Mouse (Mus musculus) midbrain, embryonic 10.5 days (tissue): ENCODE measurements around the gene Arhgap33. TPM values are rescaled to one million over a fixed set of nuclear protein-coding genes. Genes with fewer than 3 reads are reported as not detected.

Source experiments
- DNase-seq: peaks from one replicate; pipeline ENCODE4 v3.0.0-alpha.2; 2017; ENCODE audit warnings: low spot score
- H3K27ac ChIP-seq: fragments of 300-500 bp; sonication (generic); replicated peaks from 2 replicates; pipeline ENCODE4 v1.5.1; 2016; ENCODE audit warnings: mild to moderate bottlenecking
- H3K27me3 ChIP-seq: fragments of 300-500 bp; sonication (generic); 2 replicates; pipeline ENCODE4 v1.6.1; 2016; ENCODE audit warnings: low read depth, mild to moderate bottlenecking; ENCODE audit not compliant: poor library complexity, severe bottlenecking
- H3K36me3 ChIP-seq: fragments of 300-500 bp; sonication (generic); 2 replicates; pipeline ENCODE4 v1.6.1; 2016; ENCODE audit warnings: mild to moderate bottlenecking, moderate library complexity
- H3K4me1 ChIP-seq: fragments of 300-500 bp; sonication (generic); 2 replicates; pipeline ENCODE4 v1.6.1; 2016
- H3K4me3 ChIP-seq: fragments of 300-500 bp; sonication (generic); 2 replicates; pipeline ENCODE4 v1.5.1; 2016; ENCODE audit warnings: mild to moderate bottlenecking, moderate library complexity
- H3K9me3 ChIP-seq: fragments of 300-500 bp; sonication (generic); replicated peaks from 2 replicates; pipeline ENCODE4 v1.6.1; 2016; ENCODE audit warnings: mild to moderate bottlenecking
- whole genome bisulfite sequencing: fragments of 180-500 bp; shearing (Covaris S2); methylation state at CpG from one replicate; pipeline ENCODE4 v1.1.7; 2016; 5-methylcytosine and 5-hydroxymethylcytosine counted together
- polyA plus RNA-seq: library from polyadenylated mRNA; unstranded; fragments of >200 nt; fragmentation: Nextera tagmentation; extraction: Ambion mirVana; gene quantifications from 2 replicates; pipeline ENCODE4 v1.2.1, GENCODE M21; 2016

The Arhgap33 gene
- polyA plus RNA-seq, 1 experiment from 2014 or later = 36.6 TPM

- 74% methylated on average over 2 of the region's 2 CpGs for WGBS
- H3K9me3 ChIP-seq = no peaks in the 10 kb centered on the region
- no peak for DNase-seq
- H3K36me3 ChIP-seq = peaks cover 39% of the 10 kb centered on the region
- no peaks in the 10 kb centered on the region for H3K27me3 ChIP-seq
- H3K4me1 ChIP-seq = peaks cover 36% of the 10 kb centered on the region
- H3K4me3 ChIP-seq = peak overlapping the region; percentile 76; the same call in 1 of the 2 replicates
- no peak overlapping the region for H3K27ac ChIP-seq
Observed at GRCm38 (mm10) chr7:30560296-30560695, 25.4 kb upstream of the Arhgap33 start.

- peak; percentile 95 for DNase-seq
- Histone ChIP-seq H3K4me1 (peaks cover 36% of the 10 kb centered on the region), H3K4me3 (peak within 1 kb of the TSS; percentile 76), H3K27ac (peak within 1 kb of the TSS; percentile 81), H3K27me3 (no peaks in the 10 kb centered on the region), H3K9me3 (no peaks in the 10 kb centered on the region), H3K36me3 (peaks cover 39% of the 10 kb centered on the region)
- 0% methylated on average over 20 of the region's 20 CpGs for WGBS
Observed at GRCm38 (mm10) chr7:30559443-30559954, 24.6 kb upstream of the Arhgap33 start, which contains the start of gene Lin37. Gene Lin37, minus strand, starts transcription at chr7:30559838.

- Histone ChIP-seq H3K27ac (peak overlapping the region; percentile 81), H3K9me3 (no peaks in the 10 kb centered on the region), H3K4me3 (peak overlapping the region; percentile 76), H3K36me3 (peaks cover 44% of the 10 kb centered on the region), H3K27me3 (no peaks in the 10 kb centered on the region), H3K4me1 (peaks cover 33% of the 10 kb centered on the region)
- WGBS = 20% methylated on average over 12 of the region's 12 CpGs
- no peak for DNase-seq
Observed at GRCm38 (mm10) chr7:30558656-30559442, 24.0 kb upstream of the Arhgap33 start.

- Histone ChIP-seq H3K27me3 (0 out of 2 replicates have a peak, but pooled peaks cover 4% of the 10 kb centered on the region), H3K27ac (no peak overlapping the region), H3K9me3 (no peaks in the 10 kb centered on the region), H3K4me3 (peak overlapping the region; percentile 76), H3K36me3 (peaks cover 44% of the 10 kb centered on the region), H3K4me1 (peaks cover 39% of the 10 kb centered on the region)
- DNase-seq = no peak
- WGBS = 92% methylated on average over 13 of the region's 13 CpGs
Observed at GRCm38 (mm10) chr7:30557901-30558514, 23.1 kb upstream of the Arhgap33 start.

- WGBS = 93% methylated on average over 18 of the region's 18 CpGs
- Histone ChIP-seq H3K27me3 (0 out of 2 replicates have a peak, but pooled peaks cover 4% of the 10 kb centered on the region), H3K4me1 (peaks cover 40% of the 10 kb centered on the region), H3K9me3 (no peaks in the 10 kb centered on the region), H3K4me3 (peak overlapping the region; percentile 26; the same call in 1 of the 2 replicates), H3K36me3 (peaks cover 44% of the 10 kb centered on the region), H3K27ac (no peak overlapping the region)
- DNase-seq = no peak
Observed at GRCm38 (mm10) chr7:30556894-30557536, 22.2 kb upstream of the Arhgap33 start.

GRCm38 (mm10) chr7:30553810-30554584, 19.1 kb upstream of the Arhgap33 start:
- WGBS = 84% methylated on average over 22 of the region's 22 CpGs
- Histone ChIP-seq H3K36me3 (peaks cover 47% of the 10 kb centered on the region), H3K4me1 (peaks cover 37% of the 10 kb centered on the region), H3K9me3 (no peaks in the 10 kb centered on the region), H3K4me3 (peak overlapping the region; percentile 76), H3K27me3 (0 out of 2 replicates have a peak, but pooled peaks cover 4% of the 10 kb centered on the region), H3K27ac (peak overlapping the region; percentile 97)
- no peak for DNase-seq

GRCm38 (mm10) chr7:30553021-30553589, 18.2 kb upstream of the Arhgap33 start:
- peaks cover 56% of the 10 kb centered on the region for H3K36me3 ChIP-seq
- H3K27ac ChIP-seq = peak overlapping the region; percentile 97
- H3K27me3 ChIP-seq = 0 out of 2 replicates have a peak, but pooled peaks cover 4% of the 10 kb centered on the region
- H3K9me3 ChIP-seq = no peaks in the 10 kb centered on the region
- peaks cover 28% of the 10 kb centered on the region for H3K4me1 ChIP-seq
- 12% methylated on average over 23 of the region's 23 CpGs for WGBS
- DNase-seq = no peak
- peak overlapping the region; percentile 76 for H3K4me3 ChIP-seq

GRCm38 (mm10) chr7:30552102-30553020, 17.5 kb upstream of the Arhgap33 start, which contains the start of the genes Hspb6 and Proser3:
Gene Hspb6, plus strand, starts transcription at chr7:30552178.
Gene Proser3, minus strand, starts transcription at chr7:30552299.
- 1% methylated on average over 44 of the region's 44 CpGs for WGBS
- H3K36me3 ChIP-seq = peaks cover 55% of the 10 kb centered on the region
- peaks cover 24% of the 10 kb centered on the region for H3K4me1 ChIP-seq
- no peaks in the 10 kb centered on the region for H3K9me3 ChIP-seq
- peak within 1 kb of the TSS; percentile 97 for H3K27ac ChIP-seq
- DNase-seq = peak; percentile 95
- H3K4me3 ChIP-seq = peak within 1 kb of the TSS; percentile 76
- 0 out of 2 replicates have a peak, but pooled peaks cover 4% of the 10 kb centered on the region for H3K27me3 ChIP-seq

GRCm38 (mm10) chr7:30551445-30552101, 16.7 kb upstream of the Arhgap33 start:
- H3K9me3 ChIP-seq = no peaks in the 10 kb centered on the region
- peaks cover 51% of the 10 kb centered on the region for H3K36me3 ChIP-seq
- no peak for DNase-seq
- H3K4me3 ChIP-seq = peak overlapping the region; percentile 76
- 3% methylated on average over 10 of the region's 10 CpGs for whole genome bisulfite sequencing
- H3K27ac ChIP-seq = peak overlapping the region; percentile 97
- H3K4me1 ChIP-seq = peaks cover 21% of the 10 kb centered on the region
- 0 out of 2 replicates have a peak, but pooled peaks cover 4% of the 10 kb centered on the region for H3K27me3 ChIP-seq

- Histone ChIP-seq H3K9me3 (no peaks in the 10 kb centered on the region), H3K27ac (no peak overlapping the region), H3K36me3 (peaks cover 51% of the 10 kb centered on the region), H3K4me1 (peaks cover 21% of the 10 kb centered on the region), H3K4me3 (0 out of 2 replicates have a peak overlapping the region, but pooled peaks have one; percentile 4), H3K27me3 (0 out of 2 replicates have a peak, but pooled peaks cover 4% of the 10 kb centered on the region)
- DNase-seq = no peak
- WGBS = 100% methylated on average over 1 of the region's 1 CpGs
Observed at GRCm38 (mm10) chr7:30550603-30551002, 15.7 kb upstream of the Arhgap33 start.
